Mouse (Mus musculus): ENCODE measurements around the gene Tut7. TPM values are rescaled to one million over a fixed set of nuclear protein-coding genes. Genes with fewer than 3 reads are reported as not detected.
"Not testable (repeated sequence)": the region's sequence is repeated elsewhere in the genome, so short reads cannot be mapped to it uniquely, and the experiment has no call there.

The Tut7 gene
- total RNA-seq, 2 experiments from 2014 or later, result 55.1 to 68.5 TPM

- H3K27ac ChIP-seq, result peak overlapping the region; percentile 56
- peak overlapping the region; percentile 63 for H3K4me3 ChIP-seq
- no peak for DNase-seq (ENCODE audit: low spot score in 2 of 2)
- no peak for TF ChIP-seq CTCF (conservative IDR thresholded peaks at IDR 0.05)
Measured at GRCm38 (mm10) chr13:59820114-59820513, 2.8 kb downstream of the Tut7 start.

GRCm38 (mm10) chr13:59817352-59817751 is 5.6 kb downstream of the Tut7 start:
- H3K4me3 ChIP-seq, result no peak overlapping the region
- DNase-seq (ENCODE audit: low spot score in 2 of 2), result no peak
- H3K27ac ChIP-seq, result no peak overlapping the region
- no peak for TF ChIP-seq CTCF (conservative IDR thresholded peaks at IDR 0.05)

GRCm38 (mm10) chr13:59814109-59814591 is 8.8 kb downstream of the Tut7 start:
- no peak for TF ChIP-seq CTCF (conservative IDR thresholded peaks at IDR 0.05)
- H3K4me3 ChIP-seq, result no peak overlapping the region
- no peak for DNase-seq (ENCODE audit: low spot score in 2 of 2)
- H3K27ac ChIP-seq, result no peak overlapping the region

GRCm38 (mm10) chr13:59811581-59811980 is 11.4 kb downstream of the Tut7 start:
- no peak for TF ChIP-seq CTCF (conservative IDR thresholded peaks at IDR 0.05)
- no peak for DNase-seq (ENCODE audit: low spot score in 2 of 2)
- no peak overlapping the region for H3K4me3 ChIP-seq
- H3K27ac ChIP-seq, result no peak overlapping the region

- peak overlapping the region; percentile 39; the same call in 1 of the 2 replicates for H3K27ac ChIP-seq
- peak in 1 of 2 experiments; percentile 59 for DNase-seq (ENCODE audit: low spot score in 2 of 2)
- no peak overlapping the region for H3K4me3 ChIP-seq
- TF ChIP-seq CTCF (conservative IDR thresholded peaks at IDR 0.05), result no peak
Measured at GRCm38 (mm10) chr13:59801000-59801399, 21.9 kb downstream of the Tut7 start.

GRCm38 (mm10) chr13:59800077-59800476 is 22.9 kb downstream of the Tut7 start:
- Histone ChIP-seq H3K4me3 (no peak overlapping the region), H3K27ac (no peak overlapping the region)
- no peak for DNase-seq (ENCODE audit: low spot score in 2 of 2)
- TF ChIP-seq CTCF (conservative IDR thresholded peaks at IDR 0.05), result no peak

- no peak for DNase-seq (ENCODE audit: low spot score in 2 of 2)
- no peak overlapping the region for H3K4me3 ChIP-seq
- no peak for TF ChIP-seq CTCF (conservative IDR thresholded peaks at IDR 0.05)
- H3K27ac ChIP-seq, result no peak overlapping the region
Measured at GRCm38 (mm10) chr13:59798306-59798705, 24.6 kb downstream of the Tut7 start.

- Histone ChIP-seq H3K4me3 (no peak overlapping the region), H3K27ac (no peak overlapping the region)
- TF ChIP-seq CTCF (conservative IDR thresholded peaks at IDR 0.05), result no peak
- DNase-seq (ENCODE audit: low spot score in 2 of 2), result no peak
Measured at GRCm38 (mm10) chr13:59796466-59796848, 26.5 kb downstream of the Tut7 start.

GRCm38 (mm10) chr13:59795807-59796465 is 27.0 kb downstream of the Tut7 start:
- no peak overlapping the region for H3K4me3 ChIP-seq
- no peak for DNase-seq (ENCODE audit: low spot score in 2 of 2)
- TF ChIP-seq CTCF (conservative IDR thresholded peaks at IDR 0.05), result no peak

GRCm38 (mm10) chr13:59794786-59795185 is 28.2 kb downstream of the Tut7 start:
- H3K4me3 ChIP-seq, result no peak overlapping the region
- H3K27ac ChIP-seq, result no peak overlapping the region
- no peak for DNase-seq (ENCODE audit: low spot score in 2 of 2)
- TF ChIP-seq CTCF (conservative IDR thresholded peaks at IDR 0.05), result no peak

More at GRCm38 (mm10) chr13:59795807-59796465, 27.0 kb downstream of the Tut7 start:
- H3K27ac ChIP-seq, result no peak overlapping the region

GRCm38 (mm10) chr13:59782145-59782544 is 40.8 kb downstream of the Tut7 start, which contains the start of gene Gm49354:
Gene Gm49354, minus strand, starts transcription at chr13:59782245.
- H3K27ac ChIP-seq, result no peak within 1 kb of the TSS
- no peak within 1 kb of the TSS for H3K4me3 ChIP-seq
- no peak for TF ChIP-seq CTCF (conservative IDR thresholded peaks at IDR 0.05)
- no peak for DNase-seq (ENCODE audit: low spot score in 2 of 2)

GRCm38 (mm10) chr13:59779744-59780264 is 43.1 kb downstream of the Tut7 start:
- not testable (repeated sequence) for H3K27ac ChIP-seq; DNase-seq (ENCODE audit: low spot score in 2 of 2); H3K4me3 ChIP-seq
- TF ChIP-seq CTCF (conservative IDR thresholded peaks at IDR 0.05), result peak; percentile 65

GRCm38 (mm10) chr13:59779213-59779612 is 43.7 kb downstream of the Tut7 start:
- Histone ChIP-seq H3K4me3 (no peak overlapping the region), H3K27ac (no peak overlapping the region)
- no peak for DNase-seq (ENCODE audit: low spot score in 2 of 2)
- TF ChIP-seq CTCF (conservative IDR thresholded peaks at IDR 0.05), result peak; percentile 38

GRCm38 (mm10) chr13:59775168-59775567 is 47.8 kb downstream of the Tut7 start:
- H3K27ac ChIP-seq, result no peak overlapping the region
- no peak for DNase-seq (ENCODE audit: low spot score in 2 of 2)
- H3K4me3 ChIP-seq, result no peak overlapping the region
- TF ChIP-seq CTCF (conservative IDR thresholded peaks at IDR 0.05), result no peak
